Mouse (Mus musculus) stomach, embryonic 16.5 days (tissue): ENCODE measurements at regions not wholly inside any gene's neighbourhood (a gene's known extent, or its start where the extent isn't known, plus 50 kb on each side); places are given as distances from the start of the nearest gene placed in this dataset.
"Not testable (repeated sequence)": the region's sequence is repeated elsewhere in the genome, so short reads cannot be mapped to it uniquely, and the experiment has no call there.

Experiments
- ATAC-seq: fragments of 200-750 bp; cut with Nextera tagmentation; 2 replicates; pipeline ENCODE4 v1.8.0; 2017; ENCODE audit warnings: moderate number of reproducible peaks, moderate TSS enrichment; ENCODE audit not compliant: insufficient read depth, low FRiP score
- H3K27ac ChIP-seq: fragments of 300-500 bp; sonication (generic); 2 replicates; pipeline ENCODE4 v1.5.1; 2014; ENCODE audit warnings: low read length
- H3K27me3 ChIP-seq: fragments of 300-500 bp; sonication (generic); 2 replicates; pipeline ENCODE4 v1.6.1; 2014; ENCODE audit warnings: low read length, control low read depth, mixed read lengths; ENCODE audit not compliant: control insufficient read depth, insufficient read depth
- H3K36me3 ChIP-seq: fragments of 300-500 bp; sonication (generic); 2 replicates; pipeline ENCODE4 v1.6.1; 2014; ENCODE audit warnings: low read length; ENCODE audit not compliant: control insufficient read depth, insufficient read depth
- H3K4me1 ChIP-seq: fragments of 300-500 bp; sonication (generic); 2 replicates; pipeline ENCODE4 v1.6.1; 2014; ENCODE audit warnings: low read length, control low read depth, mixed read lengths; ENCODE audit not compliant: control insufficient read depth, insufficient read depth
- H3K4me2 ChIP-seq: fragments of 300-500 bp; sonication (generic); 2 replicates; pipeline ENCODE4 v1.6.1; 2014; ENCODE audit warnings: low read depth, low read length, mixed read lengths
- H3K4me3 ChIP-seq: fragments of 300-500 bp; sonication (generic); replicated peaks from 2 replicates; pipeline ENCODE4 v1.5.1; 2014; ENCODE audit warnings: mild to moderate bottlenecking, low read length
- H3K9ac ChIP-seq: fragments of 300-500 bp; sonication (generic); 2 replicates; pipeline ENCODE4 v1.6.1; 2014; ENCODE audit warnings: low read length
- H3K9me3 ChIP-seq: fragments of 300-500 bp; sonication (generic); replicated peaks from 2 replicates; pipeline ENCODE4 v1.6.1; 2016; ENCODE audit warnings: low read length, control low read depth; ENCODE audit not compliant: control insufficient read depth
- WGBS: fragments of 180-500 bp; shearing (Covaris S2); extraction: QIAGEN DNeasy Blood & Tissue Kit; methylation state at CpG from one replicate; pipeline ENCODE4 v1.1.7; 2014; 5-methylcytosine and 5-hydroxymethylcytosine counted together

- H3K4me2 ChIP-seq, result no peak overlapping the region
Measured at GRCm38 (mm10) chr10:99580191-99580590, 179.3 kb downstream of the Csl start.

DNA sequence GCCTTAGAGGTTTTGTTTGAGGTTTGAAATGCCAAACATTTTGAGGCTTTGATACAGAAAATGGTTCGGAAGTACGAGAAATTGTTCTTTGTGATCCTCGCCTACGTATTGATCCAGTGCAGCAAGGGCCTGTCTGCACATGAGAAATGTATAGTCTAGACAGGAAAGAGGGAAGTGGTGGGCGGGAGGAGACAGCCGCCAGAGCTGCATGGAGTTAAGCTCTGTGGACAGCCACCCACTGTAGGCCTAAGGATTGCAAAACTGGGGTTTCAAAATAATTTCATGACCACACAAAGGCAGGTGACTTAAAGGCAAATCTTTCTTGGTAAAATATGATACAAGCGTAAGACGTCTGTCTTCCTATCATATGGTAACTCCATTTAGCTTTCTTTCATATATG is 178.4 kb downstream of the Csl start:
- Histone ChIP-seq H3K9ac (no peak overlapping the region), H3K27ac (no peak overlapping the region), H3K9me3 (no peaks in the 10 kb centered on the region), H3K4me1 (no peaks in the 10 kb centered on the region), H3K4me3 (no peak overlapping the region), H3K27me3 (no peaks in the 10 kb centered on the region), H3K36me3 (no peaks in the 10 kb centered on the region), H3K4me2 (no peak overlapping the region)
- 65% methylated on average over 8 of the region's 8 CpGs for WGBS
- no peak for ATAC-seq

More at GRCm38 (mm10) chr10:99580191-99580590, 179.3 kb downstream of the Csl start:
- ATAC-seq, result no peak
- 42% methylated on average over 8 of the region's 8 CpGs for WGBS
- H3K9me3 ChIP-seq, result no peaks in the 10 kb centered on the region
- H3K27ac ChIP-seq, result no peak overlapping the region
- no peaks in the 10 kb centered on the region for H3K27me3 ChIP-seq
- H3K4me1 ChIP-seq, result no peaks in the 10 kb centered on the region
- H3K4me3 ChIP-seq, result no peak overlapping the region
- no peak overlapping the region for H3K9ac ChIP-seq
- H3K36me3 ChIP-seq, result no peaks in the 10 kb centered on the region

GRCm38 (mm10) chr10:99584855-99585254 is 174.6 kb downstream of the Csl start:
- no peaks in the 10 kb centered on the region for H3K9me3 ChIP-seq

GRCm38 (mm10) chr10:99592220-99592619 is 167.2 kb downstream of the Csl start:
- no peak for ATAC-seq
- H3K27ac ChIP-seq, result no peak overlapping the region
- no peaks in the 10 kb centered on the region for H3K27me3 ChIP-seq
- no peak overlapping the region for H3K4me3 ChIP-seq
- no peaks in the 10 kb centered on the region for H3K4me1 ChIP-seq
- no peak overlapping the region; the same call in 1 of the 2 replicates for H3K4me2 ChIP-seq
- H3K9ac ChIP-seq, result no peak overlapping the region
- H3K36me3 ChIP-seq, result no peaks in the 10 kb centered on the region
- H3K9me3 ChIP-seq, result no peaks in the 10 kb centered on the region
- WGBS, result 24% methylated on average over 9 of the region's 9 CpGs

More at GRCm38 (mm10) chr10:99584855-99585254, 174.6 kb downstream of the Csl start:
- ATAC-seq, result no peak
- H3K4me2 ChIP-seq, result no peak overlapping the region
- no peaks in the 10 kb centered on the region for H3K27me3 ChIP-seq
- H3K4me1 ChIP-seq, result no peaks in the 10 kb centered on the region
- H3K9ac ChIP-seq, result no peak overlapping the region
- H3K27ac ChIP-seq, result no peak overlapping the region
- no peak overlapping the region for H3K4me3 ChIP-seq
- 76% methylated on average over 2 of the region's 2 CpGs for WGBS
- no peaks in the 10 kb centered on the region for H3K36me3 ChIP-seq

GRCm38 (mm10) chr10:99595659-99596058 is 163.8 kb downstream of the Csl start:
- H3K4me1 ChIP-seq, result no peaks in the 10 kb centered on the region
- no peak for ATAC-seq
- H3K9ac ChIP-seq, result no peak overlapping the region
- no peak overlapping the region for H3K4me3 ChIP-seq
- no peaks in the 10 kb centered on the region for H3K36me3 ChIP-seq
- H3K9me3 ChIP-seq, result no peaks in the 10 kb centered on the region
- no peaks in the 10 kb centered on the region for H3K27me3 ChIP-seq
- no peak overlapping the region for H3K27ac ChIP-seq
- 76% methylated on average over 14 of the region's 14 CpGs for WGBS
- no peak overlapping the region for H3K4me2 ChIP-seq

DNA sequence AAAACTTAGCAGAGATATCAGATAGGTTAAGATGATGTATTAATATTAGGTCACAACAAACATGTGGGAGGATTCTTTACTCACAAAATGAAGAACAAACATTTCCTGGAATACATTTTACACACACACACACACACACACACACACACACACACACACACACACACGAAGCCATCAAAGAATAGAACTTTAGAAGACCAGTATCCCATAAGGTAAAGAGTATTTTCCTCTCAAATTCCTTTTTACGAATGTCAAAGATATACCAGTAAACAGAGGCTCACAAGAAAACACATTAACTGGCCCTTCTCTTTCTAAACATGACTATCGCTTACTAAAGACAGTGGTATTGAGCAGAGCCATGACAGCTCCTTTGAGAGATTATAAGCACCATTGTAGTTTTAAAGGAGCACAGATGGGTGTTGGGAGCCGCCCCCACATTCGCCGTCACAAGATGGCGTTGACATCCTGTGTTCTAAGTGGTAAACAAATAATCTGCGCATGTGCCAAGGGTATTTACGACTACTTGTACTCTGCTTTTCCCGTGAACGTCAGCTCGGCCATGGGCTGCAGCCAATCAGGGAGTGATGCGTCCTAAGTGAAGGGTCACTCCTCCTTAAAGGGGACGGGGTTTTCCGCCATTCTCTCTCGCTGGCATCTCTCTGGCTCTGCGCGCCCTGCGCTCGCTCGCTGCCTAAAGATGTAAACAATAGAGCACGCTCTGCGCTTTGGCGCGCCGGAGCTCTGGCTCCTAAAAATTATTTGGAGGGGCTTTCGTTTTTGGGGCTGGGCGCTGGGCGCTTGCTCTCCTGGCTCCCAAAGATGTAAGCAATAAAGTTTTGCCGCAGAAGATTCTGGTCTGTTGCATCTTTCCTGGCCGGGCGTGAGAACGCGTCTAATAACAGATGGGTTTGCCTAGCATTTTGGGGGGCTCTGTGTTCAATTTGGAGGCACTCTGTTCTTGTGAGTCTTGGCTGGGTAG is 160.0 kb downstream of the Csl start:
- Histone ChIP-seq H3K9ac (0 out of 2 replicates have a peak overlapping the region, but pooled peaks have one; percentile 52), H3K4me2 (peak overlapping the region; percentile 51), H3K4me3 (peak overlapping the region; percentile 43)
- not testable (repeated sequence) for H3K9me3 ChIP-seq, H3K27me3 ChIP-seq, H3K36me3 ChIP-seq, H3K4me1 ChIP-seq, H3K27ac ChIP-seq
- 51% methylated on average over 21 of the region's 34 CpGs for WGBS
- 0 out of 2 replicates have a peak, but pooled peaks have one; percentile 37 for ATAC-seq

- Histone ChIP-seq H3K27ac (no peak overlapping the region), H3K9ac (no peak overlapping the region), H3K4me1 (no peaks in the 10 kb centered on the region), H3K4me2 (no peak overlapping the region), H3K36me3 (no peaks in the 10 kb centered on the region), H3K9me3 (no peaks in the 10 kb centered on the region), H3K4me3 (no peak overlapping the region), H3K27me3 (no peaks in the 10 kb centered on the region)
- whole genome bisulfite sequencing, result 84% methylated on average over 5 of the region's 5 CpGs
- ATAC-seq, result no peak
Measured at GRCm38 (mm10) chr10:99602331-99602730, 157.1 kb downstream of the Csl start.

- no peak overlapping the region for H3K4me2 ChIP-seq
- H3K36me3 ChIP-seq, result no peaks in the 10 kb centered on the region
- no peak overlapping the region for H3K4me3 ChIP-seq
- no peaks in the 10 kb centered on the region for H3K4me1 ChIP-seq
- H3K27ac ChIP-seq, result no peak overlapping the region
- H3K27me3 ChIP-seq, result no peaks in the 10 kb centered on the region
- ATAC-seq, result no peak
- no peak overlapping the region for H3K9ac ChIP-seq
- 95% methylated on average over 1 of the region's 1 CpGs for WGBS
- H3K9me3 ChIP-seq, result no peaks in the 10 kb centered on the region
Measured at GRCm38 (mm10) chr10:99604172-99604571, 155.3 kb downstream of the Csl start.

DNA sequence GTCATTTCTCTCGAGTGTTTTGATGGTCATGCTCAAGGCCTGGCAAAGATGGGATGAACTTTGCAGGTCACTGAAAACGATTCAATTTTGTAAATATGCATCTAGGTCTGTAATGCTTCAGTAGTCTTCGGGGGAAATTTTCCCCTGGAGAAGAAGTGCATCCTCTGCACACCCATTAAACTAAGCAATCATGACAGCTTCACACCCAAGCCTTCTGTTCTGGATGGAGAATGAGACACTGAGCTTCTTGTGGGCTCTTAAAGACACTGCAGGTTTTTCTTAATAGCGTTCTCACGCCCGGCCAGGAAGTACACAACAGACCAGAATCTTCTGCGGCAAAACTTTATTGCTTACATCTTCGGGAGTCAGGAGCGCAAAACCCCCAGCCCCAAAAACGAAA is 151.0 kb downstream of the Csl start:
- no peak for ATAC-seq
- H3K4me2 ChIP-seq, result no peak overlapping the region
- H3K4me3 ChIP-seq, result no peak overlapping the region
- 82% methylated on average over 10 of the region's 10 CpGs for WGBS
- no peak overlapping the region for H3K9ac ChIP-seq
- H3K36me3 ChIP-seq, result no peaks in the 10 kb centered on the region
- H3K9me3 ChIP-seq, result peaks cover 6% of the 10 kb centered on the region; the same call in 1 of the 2 replicates
- H3K27ac ChIP-seq, result no peak overlapping the region
- H3K27me3 ChIP-seq, result no peaks in the 10 kb centered on the region
- H3K4me1 ChIP-seq, result no peaks in the 10 kb centered on the region
